Mouse (Mus musculus) ovary, postnatal 10 days (tissue): ENCODE results near the gene Sh3gl2.

Source experiments
- DNase-seq: peaks from one replicate; pipeline ENCODE4 v3.0.0; 2022; ENCODE audit warnings: low spot score

Gene Sh3gl2

GRCm38 (mm10) chr4:85305912-85306573, 101.1 kb downstream of the Sh3gl2 start:
- DNase-seq, result no peak

DNA sequence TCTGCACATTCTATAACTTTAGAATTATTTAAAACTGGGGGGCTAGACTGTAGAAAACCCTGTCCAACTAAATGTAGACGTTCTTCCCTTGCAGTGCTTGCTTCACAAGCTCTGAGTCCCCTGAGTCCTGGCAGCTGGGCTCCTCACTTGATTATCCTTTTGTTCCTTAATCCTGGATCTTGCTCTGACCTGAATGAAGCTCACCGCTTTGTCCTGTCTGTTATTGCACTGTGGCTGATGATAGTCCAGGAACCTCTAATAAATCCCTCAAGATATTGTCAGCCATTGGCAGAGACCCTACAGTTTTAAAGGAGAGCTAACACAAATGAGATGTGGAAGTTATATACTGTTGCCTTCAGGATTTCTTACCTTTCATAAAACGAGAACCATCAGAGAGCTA, 114.2 kb downstream of the Sh3gl2 start:
- no peak for DNase-seq

- no peak for DNase-seq
Measured at GRCm38 (mm10) chr4:85325454-85325853, 120.5 kb downstream of the Sh3gl2 start.

GRCm38 (mm10) chr4:85326052-85326451, 121.1 kb downstream of the Sh3gl2 start:
- no peak for DNase-seq

- DNase-seq, result no peak
Measured at GRCm38 (mm10) chr4:85334688-85335200, 129.8 kb downstream of the Sh3gl2 start.

DNA sequence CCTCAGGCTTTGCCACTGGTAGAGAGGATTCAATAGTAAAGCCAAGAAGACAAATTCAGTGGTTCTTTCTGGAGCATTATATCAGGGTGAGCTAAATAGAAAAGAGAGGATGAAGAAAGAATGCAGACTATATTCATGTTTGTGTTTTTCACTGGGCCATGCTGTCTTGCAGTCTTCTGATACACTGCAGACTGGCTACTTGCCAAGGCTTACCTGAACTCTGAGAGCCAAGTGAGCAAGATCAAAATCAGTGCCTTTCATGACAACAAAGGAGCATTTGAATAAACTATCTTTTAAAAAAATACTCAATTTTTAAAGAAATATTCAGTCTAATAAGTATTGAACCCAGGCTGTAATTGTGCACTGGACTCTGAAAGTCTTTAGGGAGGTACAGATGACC, 131.4 kb downstream of the Sh3gl2 start:
- no peak for DNase-seq

GRCm38 (mm10) chr4:85339126-85339525, 134.2 kb downstream of the Sh3gl2 start:
- DNase-seq, result no peak

GRCm38 (mm10) chr4:85340686-85341085, 135.8 kb downstream of the Sh3gl2 start:
- DNase-seq, result no peak

GRCm38 (mm10) chr4:85345911-85346310, 141.0 kb downstream of the Sh3gl2 start:
- DNase-seq, result no peak

GRCm38 (mm10) chr4:85348079-85348643, 143.2 kb downstream of the Sh3gl2 start:
- DNase-seq, result no peak

DNA sequence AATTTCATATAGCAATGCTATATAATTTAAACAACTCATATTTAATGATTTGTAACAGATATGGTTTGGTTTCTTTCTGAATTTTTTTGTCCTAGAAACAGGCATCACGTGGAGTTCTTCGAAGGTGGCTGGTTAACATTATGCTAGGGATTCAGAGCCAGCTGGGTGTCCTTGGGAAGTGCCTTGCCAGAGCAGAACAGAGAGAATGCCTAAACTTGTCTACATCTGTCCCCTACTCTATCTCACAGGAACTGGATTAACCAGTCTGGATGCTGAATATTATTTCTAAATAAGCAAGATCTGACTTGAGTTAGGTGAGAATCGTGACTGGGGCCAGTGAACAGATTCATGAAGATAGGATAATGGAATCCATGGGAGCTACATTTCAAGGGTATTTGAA, 157.7 kb downstream of the Sh3gl2 start:
- no peak for DNase-seq

GRCm38 (mm10) chr4:85363205-85363604, 158.3 kb downstream of the Sh3gl2 start:
- DNase-seq, result no peak

DNA sequence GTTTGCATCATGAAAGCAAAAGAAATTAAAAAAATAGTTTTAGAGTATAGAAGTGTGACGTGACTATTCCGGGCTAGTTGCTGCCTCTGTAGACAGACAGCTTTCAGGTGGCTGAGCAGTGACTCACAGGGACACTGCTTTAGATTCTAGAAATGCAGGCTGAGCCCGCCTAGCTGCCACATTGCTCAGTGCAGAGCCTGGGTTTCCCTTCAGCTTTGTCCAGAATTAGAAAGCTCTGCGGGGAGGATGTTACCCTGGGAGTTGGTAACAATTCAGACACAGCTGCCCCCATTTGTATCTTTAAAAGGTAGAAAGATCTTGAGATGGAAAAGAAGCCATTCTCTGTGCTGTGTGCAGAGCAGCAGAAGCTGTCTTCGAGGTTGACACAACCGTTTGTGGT, 166.1 kb downstream of the Sh3gl2 start:
- DNase-seq, result no peak

GRCm38 (mm10) chr4:85374801-85375200, 169.9 kb downstream of the Sh3gl2 start:
- no peak for DNase-seq

- DNase-seq, result no peak
Measured at GRCm38 (mm10) chr4:85376187-85376586, 171.3 kb downstream of the Sh3gl2 start.

GRCm38 (mm10) chr4:85376610-85377009, 171.7 kb downstream of the Sh3gl2 start:
- DNase-seq, result no peak

DNA sequence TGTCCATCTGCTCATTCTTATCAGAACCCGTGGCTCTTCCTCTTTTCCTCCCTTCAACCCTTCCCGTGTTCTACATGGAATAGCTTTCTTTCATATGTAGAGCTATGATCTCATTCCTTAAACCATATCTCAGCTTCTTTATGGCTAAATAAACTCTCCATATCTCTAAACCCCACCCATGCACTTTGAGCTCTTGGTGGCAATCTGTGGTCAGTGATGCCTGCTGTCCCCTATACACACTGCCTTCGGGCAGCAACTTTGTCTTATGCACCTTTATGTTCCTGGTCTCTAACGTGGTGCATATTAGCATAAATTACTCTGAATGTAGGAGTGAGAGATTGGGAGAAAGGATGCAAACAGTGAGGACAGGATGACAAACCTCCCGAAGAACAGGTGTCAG, 180.3 kb downstream of the Sh3gl2 start:
- DNase-seq, result no peak

- DNase-seq, result no peak
Measured at GRCm38 (mm10) chr4:85387676-85388075, 182.8 kb downstream of the Sh3gl2 start.

GRCm38 (mm10) chr4:85391795-85392194, 186.9 kb downstream of the Sh3gl2 start:
- no peak for DNase-seq

GRCm38 (mm10) chr4:85398765-85399164, 193.8 kb downstream of the Sh3gl2 start:
- no peak for DNase-seq

GRCm38 (mm10) chr4:85402823-85403222, 197.9 kb downstream of the Sh3gl2 start:
- peak; percentile 34 for DNase-seq

DNA sequence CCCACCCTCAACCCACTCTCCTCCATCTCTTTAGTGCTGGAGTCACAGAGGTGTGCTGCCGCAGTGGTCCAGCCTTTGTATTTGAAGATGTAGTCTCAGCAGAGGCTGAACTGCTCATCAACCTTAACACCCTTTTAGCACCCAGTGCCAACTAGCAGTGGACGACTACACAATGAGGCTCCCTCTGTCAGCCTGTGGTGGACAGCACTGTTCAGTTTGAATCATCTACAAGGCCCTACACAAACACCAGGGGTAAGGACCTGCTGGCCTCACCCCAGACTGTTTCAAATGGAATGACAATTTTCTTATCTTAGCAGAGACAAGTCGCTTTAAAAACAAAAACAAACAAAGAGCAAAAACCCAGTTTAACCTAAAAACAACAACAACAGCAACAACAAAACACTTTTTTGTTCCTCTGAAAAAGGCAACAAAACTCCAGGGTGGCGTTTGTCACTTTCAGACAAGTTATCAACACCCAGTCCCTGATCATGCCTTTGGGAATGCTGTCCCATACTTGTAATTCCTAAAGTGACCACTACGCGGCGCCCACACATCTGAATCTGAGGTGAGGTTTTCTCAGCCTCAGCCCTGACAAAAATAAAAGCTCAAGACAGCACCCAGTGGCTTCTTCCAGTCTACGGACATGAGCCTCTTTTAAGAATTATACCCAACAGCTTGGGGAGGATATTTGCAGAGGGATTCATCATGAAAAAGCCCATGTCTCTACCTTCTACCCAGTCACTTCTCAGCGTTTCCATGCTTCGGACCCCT, 199.7 kb downstream of the Sh3gl2 start:
- peak; percentile 18 for DNase-seq

- no peak for DNase-seq
Measured at GRCm38 (mm10) chr4:85405276-85405675, 200.3 kb downstream of the Sh3gl2 start.
